Mouse (Mus musculus) WW6 (cell line): Measurements from ENCODE around the gene Nfyb.

ENCODE experiments used
- DNase-seq: peaks from one replicate; pipeline ENCODE4 v3.0.0-alpha.2; 2013; ENCODE audit warnings: low read depth, low spot score

Nfyb gene

GRCm38 (mm10) chr10:82779831-82780230 lies 15.9 kb upstream of the Nfyb start:
- DNase-seq: no peak

- no peak for DNase-seq
Observed at GRCm38 (mm10) chr10:82778791-82779549, 15.0 kb upstream of the Nfyb start.

GRCm38 (mm10) chr10:82777886-82778285 lies 13.9 kb upstream of the Nfyb start:
- DNase-seq: no peak

GRCm38 (mm10) chr10:82777075-82777474 lies 13.1 kb upstream of the Nfyb start:
- DNase-seq: no peak

GRCm38 (mm10) chr10:82774841-82775240 lies 10.9 kb upstream of the Nfyb start:
- DNase-seq: no peak

- DNase-seq: no peak
Observed at GRCm38 (mm10) chr10:82771595-82772170, 7.7 kb upstream of the Nfyb start.

- no peak for DNase-seq
Observed at GRCm38 (mm10) chr10:82770713-82771112, 6.8 kb upstream of the Nfyb start.

GRCm38 (mm10) chr10:82768901-82769300 lies 5.0 kb upstream of the Nfyb start:
- DNase-seq: peak; percentile 74

GRCm38 (mm10) chr10:82762756-82763681 lies 925 bp downstream of the Nfyb start:
- no peak for DNase-seq

GRCm38 (mm10) chr10:82761037-82761811 lies 2.7 kb downstream of the Nfyb start:
- DNase-seq: no peak

- no peak for DNase-seq
Observed at GRCm38 (mm10) chr10:82759706-82760105, 4.2 kb downstream of the Nfyb start.

GRCm38 (mm10) chr10:82758878-82759277 lies 5.1 kb downstream of the Nfyb start:
- DNase-seq: no peak

- no peak for DNase-seq
Observed at GRCm38 (mm10) chr10:82758368-82758767, 5.6 kb downstream of the Nfyb start.

- DNase-seq: no peak
Observed at GRCm38 (mm10) chr10:82757341-82757740, 6.6 kb downstream of the Nfyb start.

- DNase-seq: no peak
Observed at GRCm38 (mm10) chr10:82756466-82756865, 7.5 kb downstream of the Nfyb start.

- DNase-seq: no peak
Observed at GRCm38 (mm10) chr10:82755213-82755890, 8.6 kb downstream of the Nfyb start.

GRCm38 (mm10) chr10:82754642-82755041 lies 9.3 kb downstream of the Nfyb start:
- DNase-seq: no peak

GRCm38 (mm10) chr10:82752921-82753320 lies 11.0 kb downstream of the Nfyb start:
- no peak for DNase-seq

GRCm38 (mm10) chr10:82750778-82751177 lies 13.2 kb downstream of the Nfyb start:
- no peak for DNase-seq

GRCm38 (mm10) chr10:82746988-82747850 lies 16.7 kb downstream of the Nfyb start:
- no peak for DNase-seq
